Mouse (Mus musculus) liver, embryonic 16.5 days (tissue): ENCODE measurements around the gene Acadl. TPM values are rescaled to one million over a fixed set of nuclear protein-coding genes. Genes with fewer than 3 reads are reported as not detected.

Experiments
- ATAC-seq: fragments of 200-750 bp; cut with Nextera tagmentation; 2 replicates; pipeline ENCODE4 v1.8.0; 2017; ENCODE audit warnings: low read depth, mild to moderate bottlenecking, moderate number of reproducible peaks, moderate library complexity
- H3K27ac ChIP-seq: fragments of 300-500 bp; sonication (generic); 2 replicates; pipeline ENCODE4 v1.5.1; 2014; ENCODE audit warnings: mild to moderate bottlenecking, low read length
- H3K27me3 ChIP-seq: fragments of 300-500 bp; sonication (generic); 2 replicates; pipeline ENCODE4 v1.6.1; 2014; ENCODE audit warnings: low read depth, low read length, mixed read lengths; ENCODE audit not compliant: control insufficient read depth, insufficient read depth
- H3K36me3 ChIP-seq: fragments of 300-500 bp; sonication (generic); 2 replicates; pipeline ENCODE4 v1.6.1; 2014; ENCODE audit warnings: mild to moderate bottlenecking; ENCODE audit not compliant: control insufficient read depth, insufficient read depth
- H3K4me1 ChIP-seq: fragments of 300-500 bp; sonication (generic); 2 replicates; pipeline ENCODE4 v1.6.1; 2014; ENCODE audit warnings: low read depth, low read length, mixed read lengths; ENCODE audit not compliant: control insufficient read depth
- H3K4me2 ChIP-seq: fragments of 300-500 bp; sonication (generic); 2 replicates; pipeline ENCODE4 v1.6.1; 2014; ENCODE audit warnings: low read depth, low read length, mixed read lengths
- H3K4me3 ChIP-seq: fragments of 300-500 bp; sonication (generic); 2 replicates; pipeline ENCODE4 v1.5.1; 2014; ENCODE audit warnings: low read depth, mild to moderate bottlenecking, low read length
- H3K9ac ChIP-seq: fragments of 300-500 bp; sonication (generic); 2 replicates; pipeline ENCODE4 v1.6.1; 2014; ENCODE audit warnings: low read depth, low read length
- H3K9me3 ChIP-seq: fragments of 300-500 bp; sonication (generic); replicated peaks from 2 replicates; pipeline ENCODE4 v1.6.1; 2016; ENCODE audit warnings: low read length; ENCODE audit not compliant: control insufficient read depth
- WGBS: fragments of 180-500 bp; shearing (Covaris S2); extraction: QIAGEN DNeasy Blood & Tissue Kit; methylation state at CpG from one replicate; pipeline ENCODE4 v1.1.7; 2014; ENCODE audit not compliant: insufficient replicate concordance; 5-methylcytosine and 5-hydroxymethylcytosine counted together
- polyA plus RNA-seq: library from polyadenylated mRNA; unstranded; fragments of >200 nt; fragmentation: Nextera tagmentation; extraction: Ambion mirVana; gene quantifications from 2 replicates; pipeline ENCODE4 v1.2.1, GENCODE M21; 2015

The Acadl gene
- polyA plus RNA-seq, 1 experiment from 2014 or later, result 175 TPM

- Histone ChIP-seq H3K4me3 (no peak overlapping the region), H3K9me3 (no peaks in the 10 kb centered on the region), H3K27ac (no peak overlapping the region), H3K9ac (no peak overlapping the region), H3K36me3 (no peaks in the 10 kb centered on the region), H3K4me2 (no peak overlapping the region), H3K27me3 (no peaks in the 10 kb centered on the region), H3K4me1 (no peaks in the 10 kb centered on the region)
- no peak for ATAC-seq
- WGBS, result 73% methylated on average over 9 of the region's 9 CpGs
These were observed 31.1 kb downstream of the Acadl start for GRCm38 (mm10) chr1:66831824-66832600.

GRCm38 (mm10) chr1:66829400-66830080, 33.5 kb downstream of the Acadl start:
- ATAC-seq, result no peak
- Histone ChIP-seq H3K4me1 (no peaks in the 10 kb centered on the region), H3K4me2 (no peak overlapping the region), H3K9me3 (no peaks in the 10 kb centered on the region), H3K9ac (no peak overlapping the region), H3K36me3 (no peaks in the 10 kb centered on the region), H3K4me3 (no peak overlapping the region), H3K27ac (no peak overlapping the region), H3K27me3 (no peaks in the 10 kb centered on the region)
- WGBS, result 81% methylated on average over 9 of the region's 9 CpGs

GRCm38 (mm10) chr1:66821966-66822365, 41.1 kb downstream of the Acadl start:
- Histone ChIP-seq H3K4me2 (no peak overlapping the region), H3K4me1 (peaks cover 2% of the 10 kb centered on the region; the same call in 1 of the 2 replicates), H3K27ac (no peak overlapping the region), H3K4me3 (no peak overlapping the region), H3K36me3 (no peaks in the 10 kb centered on the region), H3K9ac (no peak overlapping the region), H3K9me3 (no peaks in the 10 kb centered on the region), H3K27me3 (no peaks in the 10 kb centered on the region)
- WGBS, result 72% methylated on average over 9 of the region's 9 CpGs
- no peak for ATAC-seq

GRCm38 (mm10) chr1:66820241-66820640, 42.8 kb downstream of the Acadl start:
- Histone ChIP-seq H3K36me3 (no peaks in the 10 kb centered on the region), H3K4me1 (peaks cover 2% of the 10 kb centered on the region; the same call in 1 of the 2 replicates), H3K4me2 (no peak overlapping the region), H3K9me3 (no peaks in the 10 kb centered on the region), H3K27me3 (no peaks in the 10 kb centered on the region), H3K9ac (no peak overlapping the region), H3K4me3 (no peak overlapping the region), H3K27ac (no peak overlapping the region)
- 10% methylated on average over 7 of the region's 7 CpGs for WGBS
- ATAC-seq, result no peak

GRCm38 (mm10) chr1:66817865-66818315, 45.2 kb downstream of the Acadl start:
- Histone ChIP-seq H3K27ac (peak overlapping the region; percentile 71), H3K36me3 (no peaks in the 10 kb centered on the region), H3K4me2 (peak overlapping the region; percentile 86), H3K9ac (peak overlapping the region; percentile 84), H3K27me3 (no peaks in the 10 kb centered on the region), H3K4me3 (peak overlapping the region; percentile 93), H3K9me3 (no peaks in the 10 kb centered on the region), H3K4me1 (peaks cover 7% of the 10 kb centered on the region)
- 0% methylated on average over 20 of the region's 20 CpGs for WGBS
- no peak; the same call in 1 of the 2 replicates for ATAC-seq

GRCm38 (mm10) chr1:66817453-66817839, 45.6 kb downstream of the Acadl start, which contains the start of gene Kansl1l:
Kansl1l (minus strand) TSS chr1:66817562.
- peak within 1 kb of the TSS; percentile 86 for H3K4me2 ChIP-seq
- H3K27me3 ChIP-seq, result no peaks in the 10 kb centered on the region
- H3K4me3 ChIP-seq, result peak within 1 kb of the TSS; percentile 93
- H3K9ac ChIP-seq, result peak within 1 kb of the TSS; percentile 95
- H3K4me1 ChIP-seq, result peaks cover 7% of the 10 kb centered on the region
- H3K36me3 ChIP-seq, result no peaks in the 10 kb centered on the region
- ATAC-seq, result peak; percentile 90
- H3K9me3 ChIP-seq, result no peaks in the 10 kb centered on the region
- under 1% methylated on average over 43 of the region's 56 CpGs for WGBS
- peak within 1 kb of the TSS; percentile 98 for H3K27ac ChIP-seq

- Histone ChIP-seq H3K27me3 (no peaks in the 10 kb centered on the region), H3K4me3 (peak overlapping the region; percentile 93), H3K4me1 (peaks cover 7% of the 10 kb centered on the region), H3K27ac (peak overlapping the region; percentile 98), H3K9ac (peak overlapping the region; percentile 95), H3K36me3 (no peaks in the 10 kb centered on the region), H3K4me2 (peak overlapping the region; percentile 86), H3K9me3 (no peaks in the 10 kb centered on the region)
- ATAC-seq, result peak; percentile 75
- WGBS, result 0% methylated on average over 47 of the region's 63 CpGs
These were observed 46.1 kb downstream of the Acadl start for GRCm38 (mm10) chr1:66816837-66817452.

GRCm38 (mm10) chr1:66815941-66816777, 46.9 kb downstream of the Acadl start:
- under 1% methylated on average over 39 of the region's 39 CpGs for WGBS
- Histone ChIP-seq H3K9me3 (no peaks in the 10 kb centered on the region), H3K9ac (peak overlapping the region; percentile 81), H3K4me2 (peak overlapping the region; percentile 86), H3K4me1 (peaks cover 7% of the 10 kb centered on the region), H3K36me3 (no peaks in the 10 kb centered on the region), H3K4me3 (peak overlapping the region; percentile 93), H3K27me3 (no peaks in the 10 kb centered on the region), H3K27ac (peak overlapping the region; percentile 93)
- ATAC-seq, result no peak
